10 mouse cellular contexts compared by ENCODE assay signal in the genomic region with DNA sequence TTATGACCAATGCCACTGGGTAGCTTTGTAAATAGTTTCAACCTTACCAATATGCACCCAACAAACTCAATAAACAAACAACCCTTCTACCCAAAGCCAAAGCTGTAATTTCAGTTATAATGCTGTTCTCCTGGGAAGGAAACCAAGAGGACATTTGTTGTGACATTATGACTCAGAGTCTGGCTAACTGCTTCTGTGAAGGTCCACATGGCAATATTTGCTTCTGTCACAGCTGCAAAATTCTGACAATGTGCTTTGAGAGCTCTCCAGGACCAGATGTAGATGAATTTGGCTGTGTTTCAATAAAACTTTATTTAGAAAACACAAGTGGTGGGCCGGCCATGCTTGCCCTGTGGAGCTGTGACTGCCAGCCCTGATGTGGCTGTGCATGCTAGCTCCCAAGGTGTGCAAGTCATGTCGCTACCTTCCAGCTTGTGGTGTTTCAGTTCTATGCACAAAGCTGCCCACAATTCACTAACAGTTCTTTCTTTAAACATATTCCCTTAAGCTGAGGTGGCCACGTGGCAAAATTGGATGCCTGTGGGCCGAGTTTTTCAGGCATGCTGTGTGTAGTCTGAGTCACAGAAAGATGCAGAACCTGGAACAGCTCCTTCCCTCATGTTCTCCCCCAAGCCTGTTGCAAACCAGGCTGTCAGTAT. TPM values are rescaled to one million over a fixed set of nuclear protein-coding genes. Genes with fewer than 3 reads are reported as not detected.
A peak's percentile ranks its signal among the peaks of the same experiment; 100 is the strongest.
DNase-seq lines count a peak whose midpoint lies in the region; ATAC-seq and TF ChIP-seq lines count a peak whose summit lies in the region.
"Had no signal": no experiment of that assay in that cellular context is flagged by ENCODE, and none has a peak within 500 bp of the region (broad histone marks: within the 10 kb centered on the region; RNA-seq: fewer than 3 reads in every experiment).

No protein-coding gene starts in this region.

- H3K4me1 ChIP-seq in heart, embryonic 11.5 days (ENCODE audit: control insufficient read depth, insufficient read depth, low read length) = no peaks in the 10 kb centered on the region
- H3K4me1 ChIP-seq in lung, postnatal 0 days (ENCODE audit: insufficient read depth, low read depth, low read length) = no peaks in the 10 kb centered on the region
- no peaks in the 10 kb centered on the region for H3K4me1 ChIP-seq in midbrain, embryonic 16.5 days (ENCODE audit: control insufficient read depth, insufficient read depth, low read length)
- H3K4me1 ChIP-seq in forebrain, embryonic 13.5 days = no peaks in the 10 kb centered on the region
- H3K4me1 ChIP-seq: neural tube, embryonic 13.5 days had no signal

- no peaks in the 10 kb centered on the region for H3K9me3 ChIP-seq in heart, embryonic 11.5 days (replicated peaks; ENCODE audit: control insufficient read depth, low read length)
- H3K9me3 ChIP-seq in lung, postnatal 0 days (ENCODE audit: low read length) = no peaks in the 10 kb centered on the region
- no peaks in the 10 kb centered on the region for H3K9me3 ChIP-seq in midbrain, embryonic 16.5 days (replicated peaks; ENCODE audit: control insufficient read depth, low read length, poor library complexity, severe bottlenecking)
- no peaks in the 10 kb centered on the region for H3K9me3 ChIP-seq in forebrain, embryonic 13.5 days (replicated peaks)
- H3K9me3 ChIP-seq: neural tube, embryonic 13.5 days had no signal

- no peak for TF ChIP-seq EP300 in lung, postnatal 0 days (IDR thresholded peaks at IDR 0.05)

- no peak overlapping the region for H3K27ac ChIP-seq in heart, embryonic 11.5 days (ENCODE audit: low read depth, low read length)
- no peak overlapping the region for H3K27ac ChIP-seq in lung, postnatal 0 days (ENCODE audit: low read length)
- H3K27ac ChIP-seq in midbrain, embryonic 16.5 days (ENCODE audit: low read length) = no peak overlapping the region
- H3K27ac ChIP-seq in forebrain, embryonic 13.5 days = no peak overlapping the region
- H3K27ac ChIP-seq: liver, embryonic 14.5 days; neural tube, embryonic 13.5 days had no signal

- intact Hi-C loops in heart, postnatal 36 days (cut with DNase I) = no loop called here

- H3K27me3 ChIP-seq in heart, embryonic 11.5 days (ENCODE audit: control insufficient read depth, insufficient read depth, low read length) = no peaks in the 10 kb centered on the region
- H3K27me3 ChIP-seq in lung, postnatal 0 days (replicated peaks; ENCODE audit: insufficient read depth, low read length) = no peaks in the 10 kb centered on the region
- H3K27me3 ChIP-seq in midbrain, embryonic 16.5 days (ENCODE audit: control insufficient read depth, insufficient read depth, low read depth, low read length) = no peaks in the 10 kb centered on the region
- H3K27me3 ChIP-seq in forebrain, embryonic 13.5 days = no peaks in the 10 kb centered on the region
- H3K27me3 ChIP-seq: neural tube, embryonic 13.5 days had no signal

- no peak overlapping the region for H3K9ac ChIP-seq in heart, embryonic 11.5 days (ENCODE audit: low read depth, low read length)
- H3K9ac ChIP-seq in lung, postnatal 0 days (replicated peaks; ENCODE audit: low read depth) = no peak overlapping the region
- H3K9ac ChIP-seq in midbrain, embryonic 16.5 days (ENCODE audit: low read depth, low read length) = no peak overlapping the region
- no peak overlapping the region for H3K9ac ChIP-seq in forebrain, embryonic 13.5 days
- H3K9ac ChIP-seq: liver, embryonic 14.5 days; neural tube, embryonic 13.5 days had no signal

- H3K4me2 ChIP-seq in heart, embryonic 11.5 days = no peak overlapping the region
- no peak overlapping the region for H3K4me2 ChIP-seq in lung, postnatal 0 days (replicated peaks; ENCODE audit: low read depth, low read length)
- no peak overlapping the region for H3K4me2 ChIP-seq in midbrain, embryonic 16.5 days (ENCODE audit: low read length)
- H3K4me2 ChIP-seq in forebrain, embryonic 13.5 days = no peak overlapping the region
- H3K4me2 ChIP-seq: neural tube, embryonic 13.5 days had no signal

- ATAC-seq in heart, embryonic 11.5 days (replicated peaks; ENCODE audit: insufficient number of reproducible peaks, low FRiP score, low TSS enrichment) = no peak
- ATAC-seq in lung, postnatal 0 days = no peak
- no peak for ATAC-seq in midbrain, embryonic 16.5 days
- no peak for ATAC-seq in forebrain, embryonic 13.5 days

- no peak overlapping the region for H3K4me3 ChIP-seq in heart, embryonic 11.5 days (ENCODE audit: low read depth, low read length)
- H3K4me3 ChIP-seq in lung, postnatal 0 days (ENCODE audit: low read depth, low read length) = no peak overlapping the region
- no peak overlapping the region for H3K4me3 ChIP-seq in midbrain, embryonic 16.5 days (ENCODE audit: low read depth, low read length)
- no peak overlapping the region for H3K4me3 ChIP-seq in forebrain, embryonic 13.5 days
- H3K4me3 ChIP-seq: neural tube, embryonic 13.5 days had no signal

- DNase-seq in heart, adult 11 months = peak; percentile 94
- DNase-seq in adipocyte (ENCODE audit: low spot score) = peak; percentile 98
- peak; percentile 11 to 29 for DNase-seq in heart, postnatal 36 days
- peak; percentile 9 for DNase-seq in lung, postnatal 0 days (ENCODE audit: low spot score)
- DNase-seq in urinary bladder, postnatal 25 days (ENCODE audit: low spot score) = no peak

- H3K36me3 ChIP-seq in heart, embryonic 11.5 days (ENCODE audit: control insufficient read depth, insufficient read depth, low read length) = no peaks in the 10 kb centered on the region
- no peaks in the 10 kb centered on the region for H3K36me3 ChIP-seq in lung, postnatal 0 days (ENCODE audit: insufficient read depth, low read length)
- no peaks in the 10 kb centered on the region for H3K36me3 ChIP-seq in midbrain, embryonic 16.5 days (ENCODE audit: control insufficient read depth, insufficient read depth, low read length)
- H3K36me3 ChIP-seq in forebrain, embryonic 13.5 days (ENCODE audit: poor library complexity, severe bottlenecking) = no peaks in the 10 kb centered on the region
- H3K36me3 ChIP-seq: neural tube, embryonic 13.5 days had no signal

- TF ChIP-seq CTCF in lung, postnatal 0 days (IDR thresholded peaks at IDR 0.05) = no peak

- whole genome bisulfite sequencing in heart, embryonic 11.5 days (ENCODE audit: insufficient replicate concordance) = 72% methylated on average over 4 of the region's 4 CpGs
- 61% methylated on average over 4 of the region's 4 CpGs for whole genome bisulfite sequencing in lung, postnatal 0 days
- 85% methylated on average over 4 of the region's 4 CpGs for WGBS in midbrain, embryonic 16.5 days
- WGBS in forebrain, embryonic 13.5 days = 86% methylated on average over 4 of the region's 4 CpGs

RNA-seq across cellular contexts. Expression of a gene that starts 52.4 kb away (rescaled TPM):
- polyA plus RNA-seq in heart, embryonic 11.5 days (2014; fragmentation: Nextera tagmentation; extraction: Ambion mirVana) = 5.3 and 5.8 TPM in 2 replicates
- 1 to 10 TPM in 1 of 2 experiments, under 1 TPM in 1; 0.73 to 1.2 TPM for total RNA-seq in heart, postnatal 36 days (2021)
- polyA plus RNA-seq in lung, postnatal 0 days (2015; fragmentation: Nextera tagmentation; extraction: Ambion mirVana) = 9.8 and 10.7 TPM in 2 replicates
- polyA plus RNA-seq in midbrain, embryonic 16.5 days (2015; fragmentation: Nextera tagmentation; extraction: Ambion mirVana) = 43.0 and 43.3 TPM in 2 replicates
- polyA plus RNA-seq in forebrain, embryonic 13.5 days (2015; fragmentation: Nextera tagmentation; extraction: Ambion mirVana) = 21.3 and 22.9 TPM in 2 replicates

RNA-seq across cellular contexts. Expression of a gene that starts 52.7 kb away (rescaled TPM):
- 54.9 and 63.8 TPM in 2 replicates for polyA plus RNA-seq in heart, embryonic 11.5 days (2014; fragmentation: Nextera tagmentation; extraction: Ambion mirVana)
- 10 to 100 TPM; 39.7 to 43.4 TPM for total RNA-seq in heart, postnatal 36 days (2021)
- 79.5 and 90.5 TPM in 2 replicates for polyA plus RNA-seq in lung, postnatal 0 days (2015; fragmentation: Nextera tagmentation; extraction: Ambion mirVana)
- 68.9 and 87.1 TPM in 2 replicates for polyA plus RNA-seq in midbrain, embryonic 16.5 days (2015; fragmentation: Nextera tagmentation; extraction: Ambion mirVana)
- polyA plus RNA-seq in forebrain, embryonic 13.5 days (2015; fragmentation: Nextera tagmentation; extraction: Ambion mirVana) = 148 and 168 TPM in 2 replicates
